Mouse (Mus musculus): ENCODE measurements around the gene Bag1. TPM values are rescaled to one million over a fixed set of nuclear protein-coding genes. Genes with fewer than 3 reads are reported as not detected.

Bag1 gene
- polyA plus RNA-seq, 1 experiment from 2014 or later, result 168 TPM

GRCm38 (mm10) chr4:40970592-40970841, 22.4 kb upstream of the Bag1 start:
- ATAC-seq (ENCODE audit: extremely low read depth, insufficient number of reproducible peaks, low FRiP score, low TSS enrichment), result no peak; the same call in 1 of the 2 replicates
- WGBS, result under 1% methylated on average over 16 of the region's 16 CpGs
- H3K27me3 ChIP-seq (replicated peaks), result no peaks in the 10 kb centered on the region
- H3K9ac ChIP-seq, result peak overlapping the region; percentile 94
- peak overlapping the region; percentile 91 for H3K4me3 ChIP-seq
- peaks cover 26% of the 10 kb centered on the region for H3K36me3 ChIP-seq
- H3K4me2 ChIP-seq, result peak overlapping the region; percentile 84
- H3K9me3 ChIP-seq, result no peaks in the 10 kb centered on the region
- H3K4me1 ChIP-seq, result peaks cover 33% of the 10 kb centered on the region
- peak overlapping the region; percentile 97 for H3K27ac ChIP-seq (replicated peaks)

GRCm38 (mm10) chr4:40969781-40970591, 21.9 kb upstream of the Bag1 start:
- peaks cover 33% of the 10 kb centered on the region for H3K4me1 ChIP-seq
- H3K9ac ChIP-seq, result peak overlapping the region; percentile 94
- H3K9me3 ChIP-seq, result no peaks in the 10 kb centered on the region
- peak overlapping the region; percentile 97 for H3K27ac ChIP-seq (replicated peaks)
- peaks cover 29% of the 10 kb centered on the region for H3K36me3 ChIP-seq
- peak overlapping the region; percentile 84 for H3K4me2 ChIP-seq
- ATAC-seq (ENCODE audit: extremely low read depth, insufficient number of reproducible peaks, low FRiP score, low TSS enrichment), result no peak
- WGBS, result 14% methylated on average over 10 of the region's 13 CpGs
- peak overlapping the region; percentile 91 for H3K4me3 ChIP-seq
- no peaks in the 10 kb centered on the region for H3K27me3 ChIP-seq (replicated peaks)

- H3K27ac ChIP-seq (replicated peaks), result no peak overlapping the region
- no peaks in the 10 kb centered on the region for H3K9me3 ChIP-seq
- H3K4me3 ChIP-seq, result no peak overlapping the region
- WGBS, result 64% methylated on average over 4 of the region's 4 CpGs
- ATAC-seq (ENCODE audit: extremely low read depth, insufficient number of reproducible peaks, low FRiP score, low TSS enrichment), result no peak
- peaks cover 34% of the 10 kb centered on the region for H3K36me3 ChIP-seq
- peaks cover 33% of the 10 kb centered on the region for H3K4me1 ChIP-seq
- no peak overlapping the region for H3K4me2 ChIP-seq
- no peaks in the 10 kb centered on the region for H3K27me3 ChIP-seq (replicated peaks)
- H3K9ac ChIP-seq, result no peak overlapping the region
These were observed 21.1 kb upstream of the Bag1 start for GRCm38 (mm10) chr4:40969161-40969560.

- H3K4me2 ChIP-seq, result no peak overlapping the region
- no peaks in the 10 kb centered on the region for H3K27me3 ChIP-seq (replicated peaks)
- no peaks in the 10 kb centered on the region for H3K9me3 ChIP-seq
- no peaks in the 10 kb centered on the region for H3K4me1 ChIP-seq
- no peak overlapping the region for H3K27ac ChIP-seq (replicated peaks)
- no peak overlapping the region for H3K4me3 ChIP-seq
- peaks cover 84% of the 10 kb centered on the region for H3K36me3 ChIP-seq
- no peak for ATAC-seq (ENCODE audit: extremely low read depth, insufficient number of reproducible peaks, low FRiP score, low TSS enrichment)
- H3K9ac ChIP-seq, result no peak overlapping the region
- 74% methylated on average over 3 of the region's 3 CpGs for WGBS
These were observed 15.4 kb upstream of the Bag1 start for GRCm38 (mm10) chr4:40963536-40963935.

GRCm38 (mm10) chr4:40955942-40956341, 7.8 kb upstream of the Bag1 start:
- 66% methylated on average over 6 of the region's 6 CpGs for WGBS
- Histone ChIP-seq H3K4me3 (no peak overlapping the region), H3K27me3 (replicated peaks) (no peaks in the 10 kb centered on the region), H3K9me3 (no peaks in the 10 kb centered on the region), H3K4me1 (no peaks in the 10 kb centered on the region), H3K4me2 (no peak overlapping the region), H3K36me3 (peaks cover 95% of the 10 kb centered on the region), H3K27ac (replicated peaks) (no peak overlapping the region), H3K9ac (no peak overlapping the region)
- ATAC-seq (ENCODE audit: extremely low read depth, insufficient number of reproducible peaks, low FRiP score, low TSS enrichment), result no peak

- H3K27ac ChIP-seq (replicated peaks), result no peak overlapping the region
- H3K9me3 ChIP-seq, result no peaks in the 10 kb centered on the region
- peaks cover 82% of the 10 kb centered on the region for H3K36me3 ChIP-seq
- H3K9ac ChIP-seq, result no peak overlapping the region
- no peaks in the 10 kb centered on the region for H3K27me3 ChIP-seq (replicated peaks)
- no peak overlapping the region for H3K4me2 ChIP-seq
- no peak for ATAC-seq (ENCODE audit: extremely low read depth, insufficient number of reproducible peaks, low FRiP score, low TSS enrichment)
- H3K4me3 ChIP-seq, result no peak overlapping the region
- H3K4me1 ChIP-seq, result peaks cover 11% of the 10 kb centered on the region
- 90% methylated on average over 1 of the region's 1 CpGs for WGBS
These were observed 5.4 kb upstream of the Bag1 start for GRCm38 (mm10) chr4:40953521-40953920.

GRCm38 (mm10) chr4:40947565-40948159, 432 bp downstream of the Bag1 start:
- Histone ChIP-seq H3K4me3 (peak overlapping the region; percentile 79), H3K9me3 (no peaks in the 10 kb centered on the region), H3K9ac (peak overlapping the region; percentile 92), H3K27me3 (replicated peaks) (no peaks in the 10 kb centered on the region), H3K4me1 (peaks cover 24% of the 10 kb centered on the region), H3K27ac (replicated peaks) (peak overlapping the region; percentile 86), H3K4me2 (peak overlapping the region; percentile 82), H3K36me3 (peaks cover 61% of the 10 kb centered on the region)
- WGBS, result under 1% methylated on average over 39 of the region's 40 CpGs
- ATAC-seq (ENCODE audit: extremely low read depth, insufficient number of reproducible peaks, low FRiP score, low TSS enrichment), result 0 out of 2 replicates have a peak, but pooled peaks have one; percentile 6

- no peak for ATAC-seq (ENCODE audit: extremely low read depth, insufficient number of reproducible peaks, low FRiP score, low TSS enrichment)
- peaks cover 62% of the 10 kb centered on the region for H3K36me3 ChIP-seq
- peak overlapping the region; percentile 79 for H3K4me3 ChIP-seq
- H3K4me2 ChIP-seq, result peak overlapping the region; percentile 82
- no peak overlapping the region for H3K27ac ChIP-seq (replicated peaks)
- no peaks in the 10 kb centered on the region for H3K27me3 ChIP-seq (replicated peaks)
- H3K4me1 ChIP-seq, result peaks cover 24% of the 10 kb centered on the region
- no peaks in the 10 kb centered on the region for H3K9me3 ChIP-seq
- WGBS, result 80% methylated on average over 7 of the region's 7 CpGs
- peak overlapping the region; percentile 92 for H3K9ac ChIP-seq
These were observed 1.5 kb downstream of the Bag1 start for GRCm38 (mm10) chr4:40946516-40947121.

GRCm38 (mm10) chr4:40943651-40944050, 4.4 kb downstream of the Bag1 start:
- Histone ChIP-seq H3K36me3 (peaks cover 74% of the 10 kb centered on the region), H3K9me3 (peaks cover 6% of the 10 kb centered on the region; the same call in 1 of the 2 replicates), H3K4me2 (no peak overlapping the region), H3K27me3 (replicated peaks) (no peaks in the 10 kb centered on the region), H3K27ac (replicated peaks) (no peak overlapping the region), H3K4me3 (no peak overlapping the region), H3K9ac (no peak overlapping the region), H3K4me1 (peaks cover 13% of the 10 kb centered on the region)
- WGBS, result 91% methylated on average over 5 of the region's 5 CpGs
- ATAC-seq (ENCODE audit: extremely low read depth, insufficient number of reproducible peaks, low FRiP score, low TSS enrichment), result no peak

- Histone ChIP-seq H3K27me3 (replicated peaks) (no peaks in the 10 kb centered on the region), H3K36me3 (peaks cover 97% of the 10 kb centered on the region), H3K4me3 (no peak overlapping the region), H3K4me1 (no peaks in the 10 kb centered on the region), H3K4me2 (no peak overlapping the region), H3K9me3 (peaks cover 6% of the 10 kb centered on the region; the same call in 1 of the 2 replicates), H3K27ac (replicated peaks) (no peak overlapping the region), H3K9ac (no peak overlapping the region)
- no peak for ATAC-seq (ENCODE audit: extremely low read depth, insufficient number of reproducible peaks, low FRiP score, low TSS enrichment)
- WGBS, result 92% methylated on average over 5 of the region's 5 CpGs
These were observed 9.3 kb downstream of the Bag1 start for GRCm38 (mm10) chr4:40938793-40939192.

GRCm38 (mm10) chr4:40936175-40936839, 11.8 kb downstream of the Bag1 start:
- Histone ChIP-seq H3K27ac (replicated peaks) (no peak overlapping the region), H3K4me3 (no peak overlapping the region), H3K9me3 (peaks cover 6% of the 10 kb centered on the region; the same call in 1 of the 2 replicates), H3K9ac (no peak overlapping the region), H3K27me3 (replicated peaks) (no peaks in the 10 kb centered on the region), H3K4me1 (no peaks in the 10 kb centered on the region), H3K4me2 (no peak overlapping the region), H3K36me3 (peaks cover 93% of the 10 kb centered on the region)
- WGBS, result 87% methylated on average over 9 of the region's 9 CpGs
- no peak for ATAC-seq (ENCODE audit: extremely low read depth, insufficient number of reproducible peaks, low FRiP score, low TSS enrichment)

All from heart, embryonic 13.5 days (tissue).